Mouse (Mus musculus): ENCODE measurements around the gene Wdr86.
"Not testable (repeated sequence)": the region's sequence is repeated elsewhere in the genome, so short reads cannot be mapped to it uniquely, and the experiment has no call there.

Wdr86 gene

GRCm38 (mm10) chr5:24733771-24734426 lies 3.4 kb upstream of the Wdr86 start:
- no peak for DNase-seq (ENCODE audit: extremely low read depth, low read depth, low spot score)

GRCm38 (mm10) chr5:24733134-24733533 lies 2.6 kb upstream of the Wdr86 start:
- DNase-seq (ENCODE audit: extremely low read depth, low read depth, low spot score) = no peak

- no peak for DNase-seq (ENCODE audit: extremely low read depth, low read depth, low spot score)
These were observed 459 bp upstream of the Wdr86 start for GRCm38 (mm10) chr5:24730986-24731385.

GRCm38 (mm10) chr5:24729797-24730487 lies 585 bp downstream of the Wdr86 start:
- DNase-seq (ENCODE audit: extremely low read depth, low read depth, low spot score) = no peak

GRCm38 (mm10) chr5:24726901-24727836 lies 3.4 kb downstream of the Wdr86 start:
- no peak for DNase-seq (ENCODE audit: extremely low read depth, low read depth, low spot score)

GRCm38 (mm10) chr5:24725897-24726296 lies 4.6 kb downstream of the Wdr86 start:
- DNase-seq (ENCODE audit: extremely low read depth, low read depth, low spot score) = no peak

- no peak for DNase-seq (ENCODE audit: extremely low read depth, low read depth, low spot score)
These were observed 5.7 kb downstream of the Wdr86 start for GRCm38 (mm10) chr5:24724805-24725204.

- DNase-seq (ENCODE audit: extremely low read depth, low read depth, low spot score) = no peak
These were observed 6.3 kb downstream of the Wdr86 start for GRCm38 (mm10) chr5:24724270-24724634.

GRCm38 (mm10) chr5:24723527-24724269 lies 6.8 kb downstream of the Wdr86 start:
- DNase-seq (ENCODE audit: extremely low read depth, low read depth, low spot score) = no peak

GRCm38 (mm10) chr5:24719852-24720251 lies 10.7 kb downstream of the Wdr86 start:
- no peak for DNase-seq (ENCODE audit: extremely low read depth, low read depth, low spot score)

- DNase-seq (ENCODE audit: extremely low read depth, low read depth, low spot score) = no peak
These were observed 12.5 kb downstream of the Wdr86 start for GRCm38 (mm10) chr5:24718076-24718475.

GRCm38 (mm10) chr5:24713987-24714386 lies 16.5 kb downstream of the Wdr86 start:
- no peak for DNase-seq (ENCODE audit: extremely low read depth, low read depth, low spot score)

GRCm38 (mm10) chr5:24713199-24713598 lies 17.3 kb downstream of the Wdr86 start:
- DNase-seq (ENCODE audit: extremely low read depth, low read depth, low spot score) = no peak

GRCm38 (mm10) chr5:24711615-24712014 lies 18.9 kb downstream of the Wdr86 start:
- no peak for DNase-seq (ENCODE audit: extremely low read depth, low read depth, low spot score)

GRCm38 (mm10) chr5:24709962-24710361 lies 20.6 kb downstream of the Wdr86 start:
- DNase-seq (ENCODE audit: extremely low read depth, low read depth, low spot score) = no peak

- DNase-seq (ENCODE audit: extremely low read depth, low read depth, low spot score) = no peak
These were observed 25.9 kb downstream of the Wdr86 start for GRCm38 (mm10) chr5:24704615-24705014.

GRCm38 (mm10) chr5:24701271-24701670 lies 29.3 kb downstream of the Wdr86 start:
- no peak for DNase-seq (ENCODE audit: extremely low read depth, low read depth, low spot score)

- DNase-seq (ENCODE audit: extremely low read depth, low read depth, low spot score) = no peak
These were observed 33.8 kb downstream of the Wdr86 start for GRCm38 (mm10) chr5:24696704-24697103.

GRCm38 (mm10) chr5:24687696-24688095 lies 42.8 kb downstream of the Wdr86 start:
- DNase-seq (ENCODE audit: extremely low read depth, low read depth, low spot score) = no peak

GRCm38 (mm10) chr5:24686671-24687420 lies 43.7 kb downstream of the Wdr86 start:
- not testable (repeated sequence) for DNase-seq (ENCODE audit: extremely low read depth, low read depth, low spot score)
